Mouse (Mus musculus): ENCODE measurements at regions not wholly inside any gene's neighbourhood (a gene's known extent, or its start where the extent isn't known, plus 50 kb on each side); places are given as distances from the start of the nearest gene placed in this dataset.

- Histone ChIP-seq H3K27ac (ENCODE audit: low read length) (no peak overlapping the region), H3K36me3 (ENCODE audit: control insufficient read depth, insufficient read depth) (no peaks in the 10 kb centered on the region), H3K9ac (replicated peaks; ENCODE audit: low read depth, low read length) (no peak overlapping the region), H3K4me3 (replicated peaks; ENCODE audit: low read length) (no peak overlapping the region), H3K9me3 (ENCODE audit: control insufficient read depth, low read length) (no peaks in the 10 kb centered on the region), H3K4me2 (ENCODE audit: low read length) (no peak overlapping the region), H3K4me1 (replicated peaks; ENCODE audit: control insufficient read depth, insufficient read depth, low read length) (peaks cover 6% of the 10 kb centered on the region; the same call in 1 of the 2 replicates), H3K27me3 (replicated peaks; ENCODE audit: control insufficient read depth, insufficient read depth, low read length) (no peaks in the 10 kb centered on the region)
- 9% methylated on average over 5 of the region's 5 CpGs for WGBS
- no peak for ATAC-seq
These were observed 357.3 kb upstream of the Arid1b start for GRCm38 (mm10) chr17:4636796-4637353.

GRCm38 (mm10) chr17:4639531-4639930 lies 354.6 kb upstream of the Arid1b start:
- no peak overlapping the region for H3K9ac ChIP-seq (replicated peaks; ENCODE audit: low read depth, low read length)
- no peak overlapping the region for H3K4me3 ChIP-seq (replicated peaks; ENCODE audit: low read length)
- H3K27ac ChIP-seq (ENCODE audit: low read length), result no peak overlapping the region
- no peaks in the 10 kb centered on the region for H3K36me3 ChIP-seq (ENCODE audit: control insufficient read depth, insufficient read depth)
- 92% methylated on average over 4 of the region's 4 CpGs for WGBS
- no peaks in the 10 kb centered on the region for H3K9me3 ChIP-seq (ENCODE audit: control insufficient read depth, low read length)
- no peaks in the 10 kb centered on the region for H3K27me3 ChIP-seq (replicated peaks; ENCODE audit: control insufficient read depth, insufficient read depth, low read length)
- ATAC-seq, result no peak
- H3K4me1 ChIP-seq (replicated peaks; ENCODE audit: control insufficient read depth, insufficient read depth, low read length), result peaks cover 14% of the 10 kb centered on the region
- H3K4me2 ChIP-seq (ENCODE audit: low read length), result no peak overlapping the region

- no peak overlapping the region for H3K4me2 ChIP-seq (ENCODE audit: low read length)
- H3K36me3 ChIP-seq (ENCODE audit: control insufficient read depth, insufficient read depth), result no peaks in the 10 kb centered on the region
- H3K27me3 ChIP-seq (replicated peaks; ENCODE audit: control insufficient read depth, insufficient read depth, low read length), result no peaks in the 10 kb centered on the region
- no peaks in the 10 kb centered on the region for H3K9me3 ChIP-seq (ENCODE audit: control insufficient read depth, low read length)
- H3K4me3 ChIP-seq (replicated peaks; ENCODE audit: low read length), result no peak overlapping the region
- H3K4me1 ChIP-seq (replicated peaks; ENCODE audit: control insufficient read depth, insufficient read depth, low read length), result peaks cover 14% of the 10 kb centered on the region
- no peak overlapping the region for H3K27ac ChIP-seq (ENCODE audit: low read length)
- no peak for ATAC-seq
- no peak overlapping the region for H3K9ac ChIP-seq (replicated peaks; ENCODE audit: low read depth, low read length)
- 88% methylated on average over 7 of the region's 7 CpGs for WGBS
These were observed 353.6 kb upstream of the Arid1b start for GRCm38 (mm10) chr17:4640555-4640954.

- H3K9me3 ChIP-seq (ENCODE audit: control insufficient read depth, low read length), result no peaks in the 10 kb centered on the region
- peaks cover 14% of the 10 kb centered on the region for H3K4me1 ChIP-seq (replicated peaks; ENCODE audit: control insufficient read depth, insufficient read depth, low read length)
- no peak for ATAC-seq
- H3K27me3 ChIP-seq (replicated peaks; ENCODE audit: control insufficient read depth, insufficient read depth, low read length), result no peaks in the 10 kb centered on the region
- 46% methylated on average over 4 of the region's 4 CpGs for WGBS
- no peak overlapping the region for H3K27ac ChIP-seq (ENCODE audit: low read length)
- H3K9ac ChIP-seq (replicated peaks; ENCODE audit: low read depth, low read length), result no peak overlapping the region
- no peak overlapping the region for H3K4me3 ChIP-seq (replicated peaks; ENCODE audit: low read length)
- H3K4me2 ChIP-seq (ENCODE audit: low read length), result no peak overlapping the region
- no peaks in the 10 kb centered on the region for H3K36me3 ChIP-seq (ENCODE audit: control insufficient read depth, insufficient read depth)
These were observed 353.0 kb upstream of the Arid1b start for GRCm38 (mm10) chr17:4641166-4641565.

- H3K4me3 ChIP-seq (replicated peaks; ENCODE audit: low read length), result no peak overlapping the region
- H3K27me3 ChIP-seq (replicated peaks; ENCODE audit: control insufficient read depth, insufficient read depth, low read length), result no peaks in the 10 kb centered on the region
- ATAC-seq, result no peak
- H3K36me3 ChIP-seq (ENCODE audit: control insufficient read depth, insufficient read depth), result no peaks in the 10 kb centered on the region
- H3K4me2 ChIP-seq (ENCODE audit: low read length), result no peak overlapping the region
- no peaks in the 10 kb centered on the region for H3K9me3 ChIP-seq (ENCODE audit: control insufficient read depth, low read length)
- WGBS, result 90% methylated on average over 1 of the region's 1 CpGs
- H3K9ac ChIP-seq (replicated peaks; ENCODE audit: low read depth, low read length), result no peak overlapping the region
- no peak overlapping the region for H3K27ac ChIP-seq (ENCODE audit: low read length)
- H3K4me1 ChIP-seq (replicated peaks; ENCODE audit: control insufficient read depth, insufficient read depth, low read length), result peaks cover 8% of the 10 kb centered on the region
These were observed 352.1 kb upstream of the Arid1b start for GRCm38 (mm10) chr17:4642046-4642445.

- H3K4me1 ChIP-seq (replicated peaks; ENCODE audit: control insufficient read depth, insufficient read depth, low read length), result peaks cover 8% of the 10 kb centered on the region
- H3K27ac ChIP-seq (ENCODE audit: low read length), result 0 out of 2 replicates have a peak overlapping the region, but pooled peaks have one; percentile 44
- peak; percentile 80 for ATAC-seq
- WGBS, result 59% methylated on average over 6 of the region's 6 CpGs
- no peaks in the 10 kb centered on the region for H3K36me3 ChIP-seq (ENCODE audit: control insufficient read depth, insufficient read depth)
- no peaks in the 10 kb centered on the region for H3K9me3 ChIP-seq (ENCODE audit: control insufficient read depth, low read length)
- H3K9ac ChIP-seq (replicated peaks; ENCODE audit: low read depth, low read length), result no peak overlapping the region
- H3K4me3 ChIP-seq (replicated peaks; ENCODE audit: low read length), result no peak overlapping the region
- H3K4me2 ChIP-seq (ENCODE audit: low read length), result no peak overlapping the region
- H3K27me3 ChIP-seq (replicated peaks; ENCODE audit: control insufficient read depth, insufficient read depth, low read length), result no peaks in the 10 kb centered on the region
These were observed 350.8 kb upstream of the Arid1b start for GRCm38 (mm10) chr17:4643343-4643742.

- 91% methylated on average over 4 of the region's 4 CpGs for WGBS
These were observed 345.5 kb upstream of the Arid1b start for GRCm38 (mm10) chr17:4648603-4649002.

GRCm38 (mm10) chr17:4654221-4654620 lies 339.9 kb upstream of the Arid1b start:
- Histone ChIP-seq H3K36me3 (ENCODE audit: control insufficient read depth, insufficient read depth) (no peaks in the 10 kb centered on the region), H3K4me3 (replicated peaks; ENCODE audit: low read length) (no peak overlapping the region), H3K27me3 (replicated peaks; ENCODE audit: control insufficient read depth, insufficient read depth, low read length) (no peaks in the 10 kb centered on the region), H3K9ac (replicated peaks; ENCODE audit: low read depth, low read length) (no peak overlapping the region), H3K4me2 (ENCODE audit: low read length) (no peak overlapping the region), H3K4me1 (replicated peaks; ENCODE audit: control insufficient read depth, insufficient read depth, low read length) (no peaks in the 10 kb centered on the region), H3K27ac (ENCODE audit: low read length) (no peak overlapping the region), H3K9me3 (ENCODE audit: control insufficient read depth, low read length) (no peaks in the 10 kb centered on the region)
- no peak for ATAC-seq
- 52% methylated on average over 3 of the region's 3 CpGs for WGBS

More at GRCm38 (mm10) chr17:4648603-4649002, 345.5 kb upstream of the Arid1b start:
- Histone ChIP-seq H3K9me3 (ENCODE audit: control insufficient read depth, low read length) (no peaks in the 10 kb centered on the region), H3K9ac (replicated peaks; ENCODE audit: low read depth, low read length) (no peak overlapping the region), H3K4me2 (ENCODE audit: low read length) (no peak overlapping the region), H3K4me1 (replicated peaks; ENCODE audit: control insufficient read depth, insufficient read depth, low read length) (no peaks in the 10 kb centered on the region), H3K36me3 (ENCODE audit: control insufficient read depth, insufficient read depth) (no peaks in the 10 kb centered on the region), H3K27ac (ENCODE audit: low read length) (no peak overlapping the region), H3K4me3 (replicated peaks; ENCODE audit: low read length) (no peak overlapping the region), H3K27me3 (replicated peaks; ENCODE audit: control insufficient read depth, insufficient read depth, low read length) (no peaks in the 10 kb centered on the region)
- no peak for ATAC-seq

- 87% methylated on average over 5 of the region's 5 CpGs for WGBS
- Histone ChIP-seq H3K9me3 (ENCODE audit: control insufficient read depth, low read length) (no peaks in the 10 kb centered on the region), H3K4me1 (replicated peaks; ENCODE audit: control insufficient read depth, insufficient read depth, low read length) (no peaks in the 10 kb centered on the region), H3K27me3 (replicated peaks; ENCODE audit: control insufficient read depth, insufficient read depth, low read length) (no peaks in the 10 kb centered on the region), H3K4me2 (ENCODE audit: low read length) (no peak overlapping the region), H3K4me3 (replicated peaks; ENCODE audit: low read length) (no peak overlapping the region), H3K9ac (replicated peaks; ENCODE audit: low read depth, low read length) (no peak overlapping the region), H3K27ac (ENCODE audit: low read length) (no peak overlapping the region), H3K36me3 (ENCODE audit: control insufficient read depth, insufficient read depth) (no peaks in the 10 kb centered on the region)
- ATAC-seq, result no peak
These were observed 332.1 kb upstream of the Arid1b start for GRCm38 (mm10) chr17:4661996-4662395.

- ATAC-seq, result 0 out of 2 replicates have a peak, but pooled peaks have one; percentile 26
- H3K4me1 ChIP-seq (replicated peaks; ENCODE audit: control insufficient read depth, insufficient read depth, low read length), result no peaks in the 10 kb centered on the region
- H3K36me3 ChIP-seq (ENCODE audit: control insufficient read depth, insufficient read depth), result no peaks in the 10 kb centered on the region
These were observed 325.6 kb upstream of the Arid1b start for GRCm38 (mm10) chr17:4668511-4668910.

More at GRCm38 (mm10) chr17:4668511-4668910, 325.6 kb upstream of the Arid1b start:
- Histone ChIP-seq H3K27me3 (replicated peaks; ENCODE audit: control insufficient read depth, insufficient read depth, low read length) (no peaks in the 10 kb centered on the region), H3K9ac (replicated peaks; ENCODE audit: low read depth, low read length) (no peak overlapping the region), H3K9me3 (ENCODE audit: control insufficient read depth, low read length) (no peaks in the 10 kb centered on the region), H3K4me3 (replicated peaks; ENCODE audit: low read length) (no peak overlapping the region), H3K4me2 (ENCODE audit: low read length) (no peak overlapping the region), H3K27ac (ENCODE audit: low read length) (no peak overlapping the region)
- WGBS, result 42% methylated on average over 3 of the region's 3 CpGs

Measured in forebrain, embryonic 16.5 days (tissue).